Mouse (Mus musculus): ENCODE measurements at regions not wholly inside any gene's neighbourhood (a gene's known extent, or its start where the extent isn't known, plus 50 kb on each side); places are given as distances from the start of the nearest gene placed in this dataset.
A peak's percentile ranks its signal among the peaks of the same experiment; 100 is the strongest.

DNA sequence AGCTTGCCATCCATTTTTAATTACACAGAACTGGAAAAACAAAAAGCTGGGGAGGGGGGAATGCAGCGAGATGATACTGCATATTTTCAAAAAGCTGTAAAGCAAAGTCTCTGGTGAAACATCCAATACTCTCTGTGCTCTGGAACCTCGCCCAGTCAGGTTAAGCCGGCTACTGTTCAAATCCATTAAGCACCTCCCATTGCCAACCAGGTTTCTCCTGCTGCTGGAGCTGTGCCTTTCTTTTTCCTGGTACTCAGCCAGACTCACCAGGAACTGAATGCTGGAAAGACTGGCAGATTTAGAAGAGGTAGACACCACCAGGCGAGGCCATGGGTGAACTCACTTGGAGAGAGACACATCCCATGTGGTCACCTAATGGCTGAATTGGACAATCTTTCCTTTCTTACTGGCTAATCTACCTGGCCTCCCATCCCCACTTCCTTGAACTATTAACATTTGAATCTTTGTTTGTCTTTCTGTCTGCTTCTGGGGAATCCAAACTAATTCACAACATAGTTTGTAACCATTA, 1250.8 kb upstream of the Jmjd1c start:
- DNase-seq (ENCODE audit: inconsistent age in 2 of 2, low spot score in 1 of 2), result peak in 1 of 2 experiments; percentile 15

DNA sequence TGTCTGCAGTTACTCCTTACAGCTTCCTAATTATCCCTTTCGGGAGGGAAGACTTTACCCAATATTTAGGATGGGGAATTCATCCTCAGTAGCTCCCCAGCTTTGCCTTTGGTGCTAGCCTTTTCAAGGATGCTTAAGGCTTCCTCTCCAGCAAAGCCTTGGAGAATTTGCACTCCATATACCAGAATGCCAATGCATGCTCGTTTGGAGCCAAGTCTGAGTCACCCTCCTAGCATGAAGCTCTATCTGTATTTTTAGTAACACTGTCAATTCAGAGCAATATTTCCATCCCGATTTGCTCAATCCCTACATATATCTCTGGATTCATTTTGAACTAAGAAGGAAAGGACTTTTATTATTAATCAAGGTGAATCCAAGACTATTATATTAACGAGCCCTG, 1249.8 kb upstream of the Jmjd1c start:
- no peak for DNase-seq (ENCODE audit: inconsistent age in 2 of 2, low spot score in 1 of 2)

DNA sequence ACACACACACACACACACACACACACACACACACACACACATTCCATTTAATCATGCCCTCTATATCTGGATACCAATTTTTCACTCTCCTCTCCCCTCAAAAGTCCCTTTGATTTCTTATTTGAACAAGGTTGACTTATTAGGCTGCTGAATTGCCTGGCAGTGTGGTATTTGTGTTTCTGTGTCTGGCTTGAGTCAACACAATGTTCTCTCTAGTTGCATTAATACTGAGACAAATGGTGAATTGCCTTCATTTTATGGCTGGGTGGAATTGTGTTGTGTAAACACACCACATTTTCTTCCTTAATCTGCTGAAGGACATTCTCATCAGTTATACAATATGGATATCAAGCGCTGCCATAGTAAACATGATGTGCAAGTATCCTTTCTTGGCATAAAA, 1248.3 kb upstream of the Jmjd1c start:
- no peak for DNase-seq (ENCODE audit: inconsistent age in 2 of 2, low spot score in 1 of 2)

DNA sequence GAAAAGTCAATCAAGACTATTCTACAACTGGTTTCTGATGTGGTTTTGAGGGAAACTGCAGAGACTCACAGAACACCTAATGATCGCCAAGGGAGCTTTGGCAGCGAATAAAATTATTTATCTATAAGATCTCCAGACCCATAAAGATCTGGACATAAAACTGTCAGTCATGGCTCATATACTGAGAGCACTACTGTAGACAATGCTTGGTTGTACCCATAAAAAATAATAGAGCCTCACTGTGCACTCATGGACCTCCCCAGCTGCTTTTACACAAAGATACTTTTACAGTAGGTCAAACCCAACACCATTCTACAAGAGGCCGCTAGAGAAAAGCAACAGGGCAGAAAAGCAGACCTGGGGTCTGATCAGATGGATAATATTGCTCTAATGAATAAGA, 1206.0 kb upstream of the Jmjd1c start:
- no peak for DNase-seq (ENCODE audit: inconsistent age in 2 of 2, low spot score in 1 of 2)

DNA sequence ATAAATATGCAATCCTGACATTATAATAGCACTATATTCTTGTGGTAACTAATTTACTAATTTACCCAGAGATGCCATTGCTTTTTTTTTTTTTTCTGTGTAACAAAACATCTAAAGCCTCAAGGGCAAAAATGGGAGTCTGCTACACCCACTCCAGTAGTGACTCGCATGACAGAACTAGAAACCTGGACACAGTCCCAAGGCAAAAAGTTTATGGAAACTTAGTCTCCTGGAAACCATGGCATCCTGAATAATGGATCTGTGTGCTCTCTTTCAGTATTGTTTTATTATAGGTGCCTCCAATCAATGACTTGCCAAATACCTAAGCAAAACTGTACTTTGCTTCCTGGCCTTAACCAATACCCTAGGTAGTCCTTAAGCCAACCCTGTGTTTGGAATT, 1188.4 kb upstream of the Jmjd1c start:
- DNase-seq (ENCODE audit: inconsistent age in 2 of 2, low spot score in 1 of 2), result peak in 1 of 2 experiments; percentile 11

DNA sequence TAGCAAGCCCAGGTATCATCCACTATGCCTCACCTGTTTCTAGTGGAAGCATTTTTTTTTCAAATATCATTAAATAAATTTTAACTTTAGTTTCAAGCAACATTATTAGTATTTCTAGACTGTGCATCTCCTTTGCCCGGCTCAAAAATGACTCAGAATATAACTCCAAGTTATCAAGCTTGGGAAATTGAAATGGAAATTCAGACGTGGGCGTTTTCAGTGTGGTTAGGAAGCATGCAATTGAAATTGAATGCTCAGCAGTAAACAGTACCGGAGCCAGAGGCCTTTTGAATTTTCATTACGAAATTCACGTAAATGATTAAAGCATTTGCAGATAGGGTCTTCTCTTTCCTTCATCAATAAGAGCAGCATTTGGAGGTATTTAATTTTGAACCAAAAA, 1183.4 kb upstream of the Jmjd1c start:
- no peak for DNase-seq (ENCODE audit: inconsistent age in 2 of 2, low spot score in 1 of 2)

DNA sequence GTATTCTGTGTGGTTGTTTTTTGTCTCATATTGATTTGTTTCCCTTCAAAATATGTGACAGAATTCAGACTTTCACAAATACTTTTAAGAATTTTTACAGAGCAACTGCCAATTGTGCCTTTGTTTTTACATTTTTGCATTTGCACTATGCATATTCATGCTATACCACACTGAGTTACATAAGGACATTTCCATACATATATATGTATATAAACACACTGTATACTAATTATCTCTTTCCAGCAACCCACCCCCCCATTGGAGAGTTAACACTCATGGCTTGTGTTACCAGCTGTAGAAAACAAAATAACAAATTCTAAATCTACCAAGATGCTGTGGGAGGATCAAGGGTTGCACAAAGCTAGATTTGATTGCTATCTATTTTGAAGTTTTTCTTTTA, 1163.8 kb upstream of the Jmjd1c start:
- DNase-seq (ENCODE audit: inconsistent age in 2 of 2, low spot score in 1 of 2), result no peak

DNA sequence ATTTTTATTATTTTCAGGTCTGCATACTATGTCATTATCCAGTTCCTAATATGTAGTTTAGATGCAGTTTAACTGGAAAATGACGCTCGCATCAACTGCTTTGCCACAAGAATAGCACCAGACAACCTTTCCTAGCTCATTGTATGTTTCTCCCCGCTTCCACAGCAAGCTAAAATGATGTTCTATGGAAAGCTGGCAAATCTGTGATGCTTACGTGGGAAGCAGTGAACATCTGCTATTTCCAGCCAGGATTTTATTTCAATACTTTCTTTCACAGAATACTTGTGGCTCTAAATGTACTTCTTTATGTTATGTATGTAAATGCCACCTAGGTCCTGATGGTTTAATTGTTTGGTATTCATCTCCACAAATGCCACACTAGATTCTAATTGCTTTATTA, 1147.3 kb upstream of the Jmjd1c start:
- DNase-seq (ENCODE audit: inconsistent age in 2 of 2, low spot score in 1 of 2), result no peak

DNA sequence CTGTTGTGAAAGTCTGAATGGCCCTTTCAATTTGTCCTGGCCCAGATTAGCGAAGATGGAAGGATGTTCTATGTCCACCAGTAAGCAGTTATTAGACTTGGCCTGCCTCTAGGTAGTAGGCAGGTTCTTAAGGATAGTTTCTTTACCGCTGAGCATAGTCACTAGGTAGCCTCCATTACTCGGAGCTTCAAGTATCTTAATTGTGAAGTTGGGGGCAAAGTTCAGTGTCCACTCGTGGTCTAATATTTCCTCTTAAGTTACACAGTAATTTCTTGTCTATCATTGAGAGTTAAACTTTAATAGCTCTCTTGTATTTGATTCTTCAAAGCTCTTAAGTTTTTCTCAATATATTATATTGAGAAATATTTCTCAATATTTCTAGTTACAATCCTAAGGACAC, 1133.5 kb upstream of the Jmjd1c start:
- DNase-seq (ENCODE audit: inconsistent age in 2 of 2, low spot score in 1 of 2), result no peak

DNA sequence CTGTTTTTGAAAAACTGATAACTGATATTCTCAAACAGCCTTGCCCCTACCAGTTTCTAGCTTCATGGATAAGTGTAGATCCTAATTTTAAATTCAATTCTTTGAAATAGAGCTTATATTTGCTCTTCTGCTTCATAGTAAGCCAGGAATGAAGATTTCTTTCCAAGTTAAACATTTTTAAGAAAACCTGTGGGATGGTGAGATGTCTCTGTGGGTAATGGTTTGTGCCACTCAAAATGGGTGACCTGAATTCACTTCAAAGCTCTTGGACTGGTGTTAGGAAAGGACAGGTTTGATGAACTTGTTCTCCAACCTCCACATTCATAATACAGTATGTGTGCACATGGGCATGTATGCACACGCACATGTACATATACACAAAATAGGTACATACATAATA, 1126.2 kb upstream of the Jmjd1c start:
- no peak for DNase-seq (ENCODE audit: inconsistent age in 2 of 2, low spot score in 1 of 2)

All from adrenal gland, adult (tissue).